8 mouse cellular contexts compared by ENCODE assay signal in genomic region chr6:47953191-47953726, GRCm38 (mm10). TPM values are rescaled to one million over a fixed set of nuclear protein-coding genes. Genes with fewer than 3 reads are reported as not detected.
DNase-seq lines count a peak whose midpoint lies in the region; ATAC-seq lines count a peak whose summit lies in the region.

TSS of gene Zfp956 (plus strand) at chr6:47953390.

- peak; percentile 92 for DNase-seq in adipocyte (ENCODE audit: low spot score)
- DNase-seq in embryo, embryonic 10 days (ENCODE audit: low spot score), result peak; percentile 97
- DNase-seq in gastrocnemius, postnatal 10 days, result peak; percentile 91
- peak; percentile 96 for DNase-seq in induced T-regulatory cell, adult 2 months (ENCODE audit: low read depth)
- peak; percentile 84 to 95 for DNase-seq in left cerebral cortex, adult 9 months (ENCODE audit: low spot score in 2 of 2)
- DNase-seq in right cerebral cortex, postnatal 14 days, result peak; percentile 92
- DNase-seq in urinary bladder, postnatal 36 days (ENCODE audit: low spot score in 2 of 2), result peak; percentile 88 to 94

- ATAC-seq in megakaryocyte progenitor cell, adult 5-6 weeks (replicated peaks; ENCODE audit: poor library complexity), result peak; percentile 98

RNA-seq across cellular contexts. Expression of gene Zfp956, which starts in this region (rescaled TPM):
- total RNA-seq in gastrocnemius, postnatal 10 days (2021), result 1 to 10 TPM; 4.3 to 6.0 TPM
- total RNA-seq in megakaryocyte progenitor cell, adult 5-6 weeks (2015), result 3.7 and 4.8 TPM in 2 replicates
- total RNA-seq in megakaryocyte progenitor cell, adult 5-6 weeks (2017), result 8.9 and 9.6 TPM in 2 replicates

Comparison
In these comparisons a context has a peak if more than half of its experiments do, and no peak if none do; other contexts are left out.
1. Peak in every context shown above with its lines: DNase-seq and ATAC-seq.